Mouse (Mus musculus): Measurements from ENCODE around the gene Gpatch4.

Gpatch4 gene

GRCm38 (mm10) chr3:88042661-88043421 is at the start of gene Gpatch4:
Gpatch4 (plus strand) TSS chr3:88043108.
- DNase-seq (ENCODE audit: low spot score in 2 of 2) = peak; percentile 80 to 81

GRCm38 (mm10) chr3:87993436-87993835 is 49.5 kb upstream of the Gpatch4 start:
- DNase-seq (ENCODE audit: low spot score in 2 of 2) = no peak

GRCm38 (mm10) chr3:87995331-87995730 is 47.6 kb upstream of the Gpatch4 start:
- DNase-seq (ENCODE audit: low spot score in 2 of 2) = no peak

- no peak for DNase-seq (ENCODE audit: low spot score in 2 of 2)
These were observed 46.5 kb upstream of the Gpatch4 start for GRCm38 (mm10) chr3:87996401-87996800.

- DNase-seq (ENCODE audit: low spot score in 2 of 2) = no peak
These were observed 45.8 kb upstream of the Gpatch4 start for GRCm38 (mm10) chr3:87996971-87997614.

- peak; percentile 68 to 80 for DNase-seq (ENCODE audit: low spot score in 2 of 2)
These were observed 44.2 kb upstream of the Gpatch4 start for GRCm38 (mm10) chr3:87998747-87999146.

GRCm38 (mm10) chr3:87999243-87999895 is 43.5 kb upstream of the Gpatch4 start:
- DNase-seq (ENCODE audit: low spot score in 2 of 2) = no peak

GRCm38 (mm10) chr3:88000181-88000580 is 42.7 kb upstream of the Gpatch4 start, which contains the start of gene Bcan:
Bcan (minus strand) TSS chr3:88000230.
- peak; percentile 66 to 68 for DNase-seq (ENCODE audit: low spot score in 2 of 2)

- DNase-seq (ENCODE audit: low spot score in 2 of 2) = no peak
These were observed 41.9 kb upstream of the Gpatch4 start for GRCm38 (mm10) chr3:88000816-88001595.

GRCm38 (mm10) chr3:88002291-88002976 is 40.5 kb upstream of the Gpatch4 start:
- DNase-seq (ENCODE audit: low spot score in 2 of 2) = no peak

- no peak for DNase-seq (ENCODE audit: low spot score in 2 of 2)
These were observed 36.8 kb upstream of the Gpatch4 start for GRCm38 (mm10) chr3:88005822-88006786.

- DNase-seq (ENCODE audit: low spot score in 2 of 2) = no peak
These were observed 32.2 kb upstream of the Gpatch4 start for GRCm38 (mm10) chr3:88010634-88011265.

- DNase-seq (ENCODE audit: low spot score in 2 of 2) = peak; percentile 48 to 64
These were observed 20.4 kb upstream of the Gpatch4 start for GRCm38 (mm10) chr3:88022322-88023191.

GRCm38 (mm10) chr3:88023192-88024074 is 19.5 kb upstream of the Gpatch4 start:
- DNase-seq (ENCODE audit: low spot score in 2 of 2) = no peak

- no peak for DNase-seq (ENCODE audit: low spot score in 2 of 2)
These were observed 16.1 kb upstream of the Gpatch4 start for GRCm38 (mm10) chr3:88026823-88027222.

GRCm38 (mm10) chr3:88027434-88028186 is 15.3 kb upstream of the Gpatch4 start, which contains the start of gene Hapln2:
Hapln2 (minus strand) TSS chr3:88027583.
- no peak for DNase-seq (ENCODE audit: low spot score in 2 of 2)

Data from frontal cortex, postnatal 10 days (tissue).